Mouse (Mus musculus): ENCODE data around the gene Ift57. TPM values are rescaled to one million over a fixed set of nuclear protein-coding genes. Genes with fewer than 3 reads are reported as not detected.

Gene Ift57
- polyA plus RNA-seq, 1 experiment from 2014 or later: 28.8 TPM

DNA sequence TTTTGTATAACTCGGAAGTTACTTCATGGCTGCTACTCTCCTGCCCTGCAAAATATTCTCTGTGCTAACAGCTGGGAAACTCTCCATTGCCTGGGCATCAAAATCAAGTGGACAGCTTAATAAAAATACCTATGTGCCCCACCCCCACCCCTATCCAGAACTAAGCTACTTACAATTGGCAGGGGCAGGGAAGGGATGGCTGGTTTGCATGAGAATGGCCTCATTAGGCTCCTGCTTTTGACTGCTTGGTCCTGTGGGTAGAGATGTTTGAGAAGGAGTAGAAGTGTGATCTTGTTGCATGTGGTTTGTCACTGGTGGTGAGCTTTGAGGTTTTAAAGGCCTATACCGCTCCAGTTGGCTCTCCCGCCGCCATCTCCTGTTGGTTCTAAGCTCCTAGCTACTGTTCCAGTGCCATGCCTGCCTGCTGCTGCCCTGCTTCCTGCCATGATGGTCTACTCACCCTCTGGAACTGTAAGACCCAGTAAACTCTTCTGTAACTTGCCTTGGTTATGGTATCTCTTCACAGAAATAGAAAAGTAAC lies 69.5 kb downstream of the Ift57 start:
- Histone ChIP-seq H3K27me3 (ENCODE audit: control insufficient read depth, insufficient read depth, low read depth, low read length) (no peaks in the 10 kb centered on the region), H3K4me2 (ENCODE audit: low read depth, low read length) (no peak overlapping the region), H3K4me1 (replicated peaks; ENCODE audit: control insufficient read depth, insufficient read depth, low read length) (no peaks in the 10 kb centered on the region), H3K9ac (ENCODE audit: low read length) (no peak overlapping the region), H3K36me3 (ENCODE audit: control insufficient read depth, insufficient read depth, low read length) (peaks cover 4% of the 10 kb centered on the region; the same call in 1 of the 2 replicates), H3K9me3 (ENCODE audit: control insufficient read depth, low read length) (no peaks in the 10 kb centered on the region), H3K27ac (ENCODE audit: low read length) (no peak overlapping the region), H3K4me3 (ENCODE audit: low read length) (no peak overlapping the region)
- 93% methylated on average over 4 of the region's 4 CpGs for WGBS
- ATAC-seq (ENCODE audit: low read depth): no peak

DNA sequence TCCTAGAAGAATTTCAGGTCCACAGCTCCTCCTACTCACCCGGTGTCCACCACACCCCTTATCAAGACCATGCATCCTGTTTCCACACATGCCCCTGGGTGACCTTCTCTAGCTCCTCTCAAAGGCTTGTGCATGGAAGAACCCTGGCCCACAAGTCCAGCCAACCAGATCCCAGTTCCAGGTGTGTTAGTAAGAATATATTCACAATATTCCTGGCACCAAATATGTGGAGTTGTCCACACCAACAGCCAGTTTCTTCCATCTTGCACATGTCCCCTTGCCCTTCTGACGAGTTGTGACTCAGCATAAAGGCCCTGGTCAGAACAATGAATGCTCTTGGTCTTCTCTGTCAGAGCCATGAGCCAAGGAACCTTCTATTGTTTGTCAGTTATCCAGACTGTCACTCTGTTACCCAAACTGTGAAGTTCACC lies 70.8 kb downstream of the Ift57 start:
- Histone ChIP-seq H3K9me3 (ENCODE audit: control insufficient read depth, low read length) (no peaks in the 10 kb centered on the region), H3K9ac (ENCODE audit: low read length) (no peak overlapping the region), H3K4me2 (ENCODE audit: low read depth, low read length) (no peak overlapping the region), H3K4me1 (replicated peaks; ENCODE audit: control insufficient read depth, insufficient read depth, low read length) (no peaks in the 10 kb centered on the region), H3K36me3 (ENCODE audit: control insufficient read depth, insufficient read depth, low read length) (no peaks in the 10 kb centered on the region), H3K27ac (ENCODE audit: low read length) (no peak overlapping the region), H3K27me3 (ENCODE audit: control insufficient read depth, insufficient read depth, low read depth, low read length) (no peaks in the 10 kb centered on the region), H3K4me3 (ENCODE audit: low read length) (no peak overlapping the region)
- no peak for ATAC-seq (ENCODE audit: low read depth)
- 64% methylated on average over 2 of the region's 2 CpGs for WGBS

DNA sequence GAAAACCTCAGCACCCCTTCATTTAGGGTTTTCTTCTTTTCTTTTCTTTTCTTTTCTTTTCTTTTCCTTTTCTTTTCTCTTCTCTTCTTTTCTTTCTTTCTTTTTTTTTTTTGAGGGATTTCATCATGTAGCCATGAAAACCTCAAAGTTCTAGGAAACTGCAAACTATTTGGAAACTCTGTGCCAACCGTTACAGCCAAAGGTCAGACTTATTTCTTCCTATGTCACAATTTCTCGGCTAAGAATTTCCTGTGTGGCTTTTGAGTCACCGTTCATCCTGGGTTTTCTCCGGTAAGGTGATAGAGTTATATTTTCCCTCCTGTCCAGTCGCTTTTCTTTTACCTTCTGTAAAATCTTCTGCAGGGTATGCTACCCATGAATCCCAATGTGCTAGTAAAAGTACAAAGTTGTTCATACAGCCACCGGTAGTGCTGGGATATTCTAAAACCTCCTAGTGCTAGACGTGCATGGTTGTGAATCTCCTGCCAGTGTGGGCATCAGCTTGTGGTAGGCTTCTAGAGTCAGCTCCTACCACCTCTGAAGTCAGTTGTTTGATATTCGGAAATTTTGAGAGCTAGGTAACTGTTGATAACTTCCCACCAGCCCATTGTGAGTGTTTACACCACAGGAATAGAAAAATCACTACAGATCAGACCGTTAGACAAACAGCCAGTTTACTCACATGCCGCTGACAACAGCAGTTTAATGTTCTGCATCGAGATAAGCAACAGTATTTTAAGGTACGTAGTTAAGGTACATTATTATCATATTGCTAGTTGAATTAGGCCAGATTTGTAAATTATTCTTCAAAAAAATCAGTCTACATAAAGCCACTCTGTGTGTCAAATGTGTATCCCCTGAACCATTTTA lies 71.5 kb downstream of the Ift57 start:
- H3K4me1 ChIP-seq (replicated peaks; ENCODE audit: control insufficient read depth, insufficient read depth, low read length): no peaks in the 10 kb centered on the region
- no peaks in the 10 kb centered on the region for H3K9me3 ChIP-seq (ENCODE audit: control insufficient read depth, low read length)
- H3K27me3 ChIP-seq (ENCODE audit: control insufficient read depth, insufficient read depth, low read depth, low read length): no peaks in the 10 kb centered on the region
- no peak for ATAC-seq (ENCODE audit: low read depth)
- H3K4me3 ChIP-seq (ENCODE audit: low read length): no peak overlapping the region
- no peak overlapping the region for H3K4me2 ChIP-seq (ENCODE audit: low read depth, low read length)
- WGBS: 78% methylated on average over 12 of the region's 12 CpGs
- H3K27ac ChIP-seq (ENCODE audit: low read length): no peak overlapping the region
- no peaks in the 10 kb centered on the region for H3K36me3 ChIP-seq (ENCODE audit: control insufficient read depth, insufficient read depth, low read length)
- H3K9ac ChIP-seq (ENCODE audit: low read length): no peak overlapping the region

DNA sequence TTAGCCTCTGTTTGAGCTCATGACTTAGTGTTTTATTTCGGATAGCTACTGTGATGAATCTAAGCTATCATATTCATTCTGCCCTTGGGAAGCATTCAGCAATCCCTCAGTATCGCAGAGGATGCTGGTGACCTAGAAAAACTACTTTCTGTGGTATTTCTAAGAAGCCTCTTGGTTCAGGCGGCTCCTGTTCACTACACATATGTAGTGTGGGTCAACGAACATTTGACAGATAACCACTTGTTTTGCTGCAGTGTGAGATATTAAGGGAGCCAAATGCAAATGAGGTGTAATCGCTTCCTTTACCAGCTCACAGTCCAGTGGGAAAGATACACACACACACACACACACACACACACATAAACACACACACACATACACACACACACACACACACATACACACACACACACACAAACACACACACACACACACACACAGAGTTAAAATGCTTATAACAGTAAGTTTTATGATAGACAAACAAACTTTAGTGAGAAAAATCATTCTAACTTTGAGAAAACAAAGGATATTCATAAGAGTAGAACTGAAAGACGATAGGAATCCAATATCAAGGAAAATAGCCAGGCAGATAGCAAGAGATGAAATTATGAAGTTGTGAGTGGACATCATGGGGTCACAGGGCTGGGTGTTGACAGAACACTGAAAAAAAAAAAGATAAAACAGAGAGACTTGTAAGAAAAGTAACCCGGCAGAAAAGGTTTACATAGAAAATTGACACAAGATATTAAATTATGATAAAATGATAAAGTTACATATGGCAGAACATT lies 72.8 kb downstream of the Ift57 start:
- Histone ChIP-seq H3K4me3 (ENCODE audit: low read length) (no peak overlapping the region), H3K9me3 (ENCODE audit: control insufficient read depth, low read length) (no peaks in the 10 kb centered on the region), H3K27ac (ENCODE audit: low read length) (no peak overlapping the region), H3K27me3 (ENCODE audit: control insufficient read depth, insufficient read depth, low read depth, low read length) (no peaks in the 10 kb centered on the region), H3K4me1 (replicated peaks; ENCODE audit: control insufficient read depth, insufficient read depth, low read length) (no peaks in the 10 kb centered on the region), H3K9ac (ENCODE audit: low read length) (no peak overlapping the region), H3K4me2 (ENCODE audit: low read depth, low read length) (no peak overlapping the region), H3K36me3 (ENCODE audit: control insufficient read depth, insufficient read depth, low read length) (no peaks in the 10 kb centered on the region)
- WGBS: 71% methylated on average over 7 of the region's 7 CpGs
- ATAC-seq (ENCODE audit: low read depth): no peak

DNA sequence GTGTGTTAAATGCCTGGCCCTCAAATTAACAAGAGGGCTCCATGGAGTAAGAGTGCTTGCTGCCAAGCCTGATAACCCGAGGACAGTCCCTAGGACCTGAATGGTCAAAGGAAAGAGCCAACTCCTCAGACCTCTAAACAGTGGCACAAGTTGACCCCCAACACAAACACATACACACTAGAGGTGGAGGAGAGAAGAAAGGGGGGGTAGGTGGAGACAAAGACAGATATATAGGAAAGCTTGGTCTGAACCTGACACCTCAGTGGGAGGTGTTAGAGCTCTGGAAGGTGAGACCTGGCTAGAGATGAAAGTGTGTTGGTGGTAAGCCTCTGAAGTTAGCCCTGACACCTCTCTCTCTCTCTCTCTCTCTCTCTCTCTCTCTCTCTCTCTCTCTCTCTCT lies 73.5 kb downstream of the Ift57 start:
- Histone ChIP-seq H3K36me3 (ENCODE audit: control insufficient read depth, insufficient read depth, low read length) (no peaks in the 10 kb centered on the region), H3K27ac (ENCODE audit: low read length) (no peak overlapping the region), H3K9ac (ENCODE audit: low read length) (no peak overlapping the region), H3K9me3 (ENCODE audit: control insufficient read depth, low read length) (no peaks in the 10 kb centered on the region), H3K4me1 (replicated peaks; ENCODE audit: control insufficient read depth, insufficient read depth, low read length) (no peaks in the 10 kb centered on the region), H3K4me2 (ENCODE audit: low read depth, low read length) (no peak overlapping the region), H3K4me3 (ENCODE audit: low read length) (no peak overlapping the region), H3K27me3 (ENCODE audit: control insufficient read depth, insufficient read depth, low read depth, low read length) (no peaks in the 10 kb centered on the region)
- no peak for ATAC-seq (ENCODE audit: low read depth)
- WGBS: 16% methylated on average over 1 of the region's 1 CpGs

DNA sequence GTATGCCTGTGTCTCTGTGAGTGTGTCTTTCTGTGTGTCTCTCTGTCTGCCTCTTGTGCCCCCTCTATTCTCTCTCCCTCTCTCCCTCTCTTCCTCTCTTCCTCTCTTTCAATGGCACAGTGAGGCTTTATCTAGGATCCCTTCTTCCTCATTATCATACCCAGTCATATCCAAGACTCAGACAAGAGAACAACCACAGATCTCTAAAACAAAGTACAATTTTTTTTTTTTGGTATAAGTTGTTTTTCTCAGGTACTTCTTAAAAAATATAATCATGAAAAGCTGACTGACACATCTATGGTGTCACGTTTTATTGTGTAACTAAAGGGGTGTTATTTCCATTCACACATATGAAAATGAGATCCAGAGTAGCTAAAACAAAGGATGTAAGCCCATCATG lies 74.0 kb downstream of the Ift57 start:
- no peaks in the 10 kb centered on the region for H3K36me3 ChIP-seq (ENCODE audit: control insufficient read depth, insufficient read depth, low read length)
- no peaks in the 10 kb centered on the region for H3K9me3 ChIP-seq (ENCODE audit: control insufficient read depth, low read length)
- no peaks in the 10 kb centered on the region for H3K4me1 ChIP-seq (replicated peaks; ENCODE audit: control insufficient read depth, insufficient read depth, low read length)
- H3K4me2 ChIP-seq (ENCODE audit: low read depth, low read length): no peak overlapping the region
- H3K27me3 ChIP-seq (ENCODE audit: control insufficient read depth, insufficient read depth, low read depth, low read length): no peaks in the 10 kb centered on the region
- no peak for ATAC-seq (ENCODE audit: low read depth)
- H3K27ac ChIP-seq (ENCODE audit: low read length): no peak overlapping the region
- WGBS: 85% methylated on average over 1 of the region's 1 CpGs
- H3K9ac ChIP-seq (ENCODE audit: low read length): no peak overlapping the region
- no peak overlapping the region for H3K4me3 ChIP-seq (ENCODE audit: low read length)

DNA sequence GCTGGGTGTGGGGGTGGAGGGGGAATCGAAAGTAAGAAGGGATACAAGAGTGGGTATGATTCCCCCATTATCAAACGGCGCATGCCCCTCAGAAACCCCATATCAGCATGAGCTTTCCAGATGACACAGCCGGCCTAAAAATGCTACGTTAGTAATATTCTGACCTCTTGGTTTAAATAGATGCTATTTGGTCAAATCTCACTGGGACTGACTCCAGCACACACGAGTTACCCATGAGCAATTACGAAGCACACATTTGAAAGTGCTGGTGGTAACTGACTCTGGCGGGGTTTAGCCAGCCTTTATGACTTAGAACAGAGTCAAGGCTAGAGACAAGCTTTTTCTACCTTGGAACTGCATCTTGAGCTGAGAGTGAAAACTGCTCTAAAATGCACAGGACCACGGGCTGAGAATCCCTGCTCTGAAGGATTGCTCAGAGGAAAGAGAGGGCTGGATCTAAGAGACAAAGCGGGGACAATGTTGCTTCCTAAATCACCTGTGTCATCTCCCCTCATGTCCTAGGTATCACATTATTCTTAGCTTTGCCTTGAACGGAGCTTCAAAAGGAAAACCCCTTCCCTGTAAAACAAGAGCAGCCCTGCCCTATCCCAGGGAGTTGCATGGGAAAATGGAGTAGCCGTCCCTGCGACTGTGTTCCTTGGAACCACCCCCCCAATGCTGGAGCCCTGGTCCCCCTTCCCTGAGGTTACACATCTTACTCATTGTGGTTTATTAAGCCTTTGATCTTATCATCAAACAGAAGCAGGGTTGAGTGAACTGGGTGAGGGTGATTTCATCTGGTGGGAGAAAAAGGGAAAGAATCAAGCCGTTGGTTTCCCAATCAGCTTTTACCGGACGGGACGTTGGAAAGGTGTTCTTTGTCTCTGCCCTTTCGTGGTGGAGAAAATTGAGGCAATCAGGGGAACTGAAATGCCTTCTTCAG lies 75.3 kb downstream of the Ift57 start:
- ATAC-seq (ENCODE audit: low read depth): no peak
- no peaks in the 10 kb centered on the region for H3K36me3 ChIP-seq (ENCODE audit: control insufficient read depth, insufficient read depth, low read length)
- no peaks in the 10 kb centered on the region for H3K27me3 ChIP-seq (ENCODE audit: control insufficient read depth, insufficient read depth, low read depth, low read length)
- WGBS: 78% methylated on average over 18 of the region's 18 CpGs
- no peak overlapping the region for H3K9ac ChIP-seq (ENCODE audit: low read length)
- no peak overlapping the region for H3K4me3 ChIP-seq (ENCODE audit: low read length)
- H3K9me3 ChIP-seq (ENCODE audit: control insufficient read depth, low read length): no peaks in the 10 kb centered on the region
- no peak overlapping the region for H3K27ac ChIP-seq (ENCODE audit: low read length)
- no peaks in the 10 kb centered on the region for H3K4me1 ChIP-seq (replicated peaks; ENCODE audit: control insufficient read depth, insufficient read depth, low read length)
- H3K4me2 ChIP-seq (ENCODE audit: low read depth, low read length): no peak overlapping the region

DNA sequence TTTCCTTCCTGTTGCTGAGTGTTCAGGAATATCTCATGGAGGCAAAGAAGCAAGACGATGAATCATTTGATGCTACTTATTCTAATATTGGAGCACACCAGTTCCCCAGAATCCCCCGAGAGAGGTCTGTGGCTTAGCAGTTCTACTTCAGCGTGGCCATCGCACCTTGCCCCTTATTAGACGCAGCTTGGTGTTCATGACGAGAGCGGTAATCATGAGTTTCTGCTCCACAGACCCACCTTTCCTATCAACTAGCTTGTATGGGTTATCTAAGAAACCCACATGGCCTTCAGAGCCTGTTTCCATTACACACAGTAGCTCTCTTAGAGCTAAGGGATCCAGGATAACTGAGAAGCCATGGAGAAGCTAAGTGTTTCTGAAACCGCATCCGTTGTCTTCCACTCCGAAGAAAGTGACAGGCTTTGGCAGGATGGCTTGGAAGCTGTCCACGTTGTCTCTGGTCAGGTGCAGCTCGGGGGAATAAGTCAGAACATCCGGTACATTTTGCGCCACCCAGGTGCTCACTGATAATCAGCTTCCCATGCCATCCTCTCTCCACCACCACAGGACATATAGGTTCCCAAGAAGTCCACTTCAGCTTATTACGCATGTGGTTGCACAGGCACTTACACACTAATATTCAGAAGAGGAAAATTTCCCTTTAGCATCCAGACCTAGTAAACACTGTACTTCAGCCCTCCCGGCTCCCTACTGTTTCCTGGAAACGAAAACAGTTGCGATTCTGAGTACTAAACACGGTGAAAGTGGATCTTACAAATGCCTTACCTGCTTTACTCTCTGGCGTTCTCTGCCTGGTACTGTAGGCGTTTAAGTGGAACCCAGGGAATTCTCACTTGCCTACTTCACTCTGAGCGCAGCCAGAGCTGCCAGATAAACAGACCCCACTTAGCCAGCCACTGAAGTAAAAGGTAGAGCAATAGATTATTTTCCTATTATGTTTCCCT lies 76.3 kb downstream of the Ift57 start:
- H3K9me3 ChIP-seq (ENCODE audit: control insufficient read depth, low read length): no peaks in the 10 kb centered on the region
- WGBS: 75% methylated on average over 22 of the region's 22 CpGs
- H3K4me3 ChIP-seq (ENCODE audit: low read length): no peak overlapping the region
- ATAC-seq (ENCODE audit: low read depth): no peak
- H3K4me2 ChIP-seq (ENCODE audit: low read depth, low read length): no peak overlapping the region
- no peaks in the 10 kb centered on the region for H3K27me3 ChIP-seq (ENCODE audit: control insufficient read depth, insufficient read depth, low read depth, low read length)
- no peak overlapping the region for H3K27ac ChIP-seq (ENCODE audit: low read length)
- no peak overlapping the region for H3K9ac ChIP-seq (ENCODE audit: low read length)
- no peaks in the 10 kb centered on the region for H3K36me3 ChIP-seq (ENCODE audit: control insufficient read depth, insufficient read depth, low read length)
- no peaks in the 10 kb centered on the region for H3K4me1 ChIP-seq (replicated peaks; ENCODE audit: control insufficient read depth, insufficient read depth, low read length)

Data from lung, embryonic 16.5 days (tissue).